ENCODE assay signal across 8 mouse cellular contexts in the genomic region with DNA sequence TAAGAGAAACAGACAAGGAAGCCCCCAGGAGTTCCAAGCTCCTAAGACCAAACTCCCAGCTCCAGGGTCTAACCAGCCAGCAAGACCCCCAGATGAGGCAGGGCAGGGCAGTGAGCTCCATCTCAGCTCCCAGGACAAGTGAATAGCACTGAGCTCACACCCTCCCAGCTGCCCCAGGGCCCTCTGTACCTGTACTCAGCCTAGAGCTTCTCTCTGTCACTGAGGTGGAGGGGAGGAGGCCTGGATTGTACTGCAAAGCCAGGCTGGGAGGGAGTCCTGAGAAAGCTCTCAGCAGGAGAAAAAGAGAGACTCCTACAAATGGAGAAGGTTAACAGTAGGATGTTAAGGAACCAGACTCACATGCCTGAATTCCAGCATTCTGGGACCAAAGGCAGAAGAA. TPM values are rescaled to one million over a fixed set of nuclear protein-coding genes. Genes with fewer than 3 reads are reported as not detected.
DNase-seq lines count a peak whose midpoint lies in the region; ATAC-seq and TF ChIP-seq lines count a peak whose summit lies in the region.

No protein-coding gene starts in this region.

- H3K4me1 ChIP-seq in cerebellum, adult 2 months (ENCODE audit: control insufficient read depth, insufficient read depth, low read length) = peaks cover 14% of the 10 kb centered on the region; the same call in 1 of the 2 replicates
- peaks cover 35% of the 10 kb centered on the region for H3K4me1 ChIP-seq in lung, embryonic 15.5 days
- peaks cover 5% of the 10 kb centered on the region; the same call in 1 of the 2 replicates for H3K4me1 ChIP-seq in intestine, embryonic 16.5 days (ENCODE audit: control insufficient read depth, insufficient read depth, low read length)
- H3K4me1 ChIP-seq in small intestine, adult 2 months (ENCODE audit: control insufficient read depth, insufficient read depth, insufficient read length, low read length) = 0 out of 2 replicates have a peak, but pooled peaks cover 3% of the 10 kb centered on the region

- DNase-seq in cerebellum, adult 2 months = no peak
- DNase-seq in cerebellum, adult 11-12 months = no peak
- DNase-seq in lung, postnatal 10 days = no peak
- DNase-seq in right cerebral cortex, postnatal 4 days = no peak
- DNase-seq in thymus, postnatal 0 days (ENCODE audit: low spot score) = no peak

- no peak for ATAC-seq in lung, embryonic 15.5 days (ENCODE audit: borderline replicate concordance, extremely low read depth, low FRiP score, low TSS enrichment)
- no peak for ATAC-seq in intestine, embryonic 16.5 days

- peak overlapping the region; percentile 53 for H3K4me2 ChIP-seq in lung, embryonic 15.5 days
- no peak overlapping the region for H3K4me2 ChIP-seq in intestine, embryonic 16.5 days (ENCODE audit: low read depth, low read length)

- TF ChIP-seq POLR2A in cerebellum, adult 2 months (IDR thresholded peaks at IDR 0.05; ENCODE audit: borderline replicate concordance, insufficient read depth, low read length) = no peak
- TF ChIP-seq POLR2A in small intestine, adult 2 months (IDR thresholded peaks at IDR 0.05; ENCODE audit: low read depth, low read length) = no peak

- no peaks in the 10 kb centered on the region for H3K36me3 ChIP-seq in lung, embryonic 15.5 days
- no peaks in the 10 kb centered on the region for H3K36me3 ChIP-seq in intestine, embryonic 16.5 days (ENCODE audit: control insufficient read depth, insufficient read depth, low read length)
- H3K36me3 ChIP-seq in small intestine, adult 2 months (ENCODE audit: control insufficient read depth, insufficient read depth, low read length) = no peaks in the 10 kb centered on the region

- H3K9me3 ChIP-seq in lung, embryonic 15.5 days = no peaks in the 10 kb centered on the region
- no peaks in the 10 kb centered on the region for H3K9me3 ChIP-seq in intestine, embryonic 16.5 days (ENCODE audit: control insufficient read depth, low read length)

- H3K27me3 ChIP-seq in cerebellum, adult 2 months (ENCODE audit: control insufficient read depth, insufficient read depth, low read length) = no peaks in the 10 kb centered on the region
- no peaks in the 10 kb centered on the region for H3K27me3 ChIP-seq in lung, embryonic 15.5 days
- no peaks in the 10 kb centered on the region for H3K27me3 ChIP-seq in intestine, embryonic 16.5 days (replicated peaks; ENCODE audit: control insufficient read depth, insufficient read depth, low read length)
- no peaks in the 10 kb centered on the region for H3K27me3 ChIP-seq in small intestine, adult 2 months (ENCODE audit: control insufficient read depth, insufficient read depth, low read length)

- no peak overlapping the region for H3K4me3 ChIP-seq in cerebellum, adult 2 months (replicated peaks; ENCODE audit: insufficient read depth, low read depth, low read length)
- H3K4me3 ChIP-seq in lung, embryonic 15.5 days = no peak overlapping the region
- H3K4me3 ChIP-seq in intestine, embryonic 16.5 days (ENCODE audit: low read length) = no peak overlapping the region
- no peak overlapping the region for H3K4me3 ChIP-seq in small intestine, adult 2 months (ENCODE audit: low read depth, low read length)

- H3K9ac ChIP-seq in lung, embryonic 15.5 days = no peak overlapping the region
- no peak overlapping the region for H3K9ac ChIP-seq in intestine, embryonic 16.5 days (ENCODE audit: low read depth, low read length)

- 0 out of 2 replicates have a peak overlapping the region, but pooled peaks have one; percentile 50 for H3K27ac ChIP-seq in cerebellum, adult 2 months (ENCODE audit: insufficient read depth, low read length)
- H3K27ac ChIP-seq in lung, embryonic 15.5 days = peak overlapping the region; percentile 96
- H3K27ac ChIP-seq in intestine, embryonic 16.5 days (ENCODE audit: low read length) = peak overlapping the region; percentile 85
- peak overlapping the region; percentile 33 for H3K27ac ChIP-seq in small intestine, adult 2 months (ENCODE audit: insufficient read depth, low read depth, low read length)

- no peak for TF ChIP-seq CTCF in cerebellum, adult 2 months (IDR thresholded peaks at IDR 0.05; ENCODE audit: borderline replicate concordance, insufficient read depth, low read depth, low read length)
- no peak for TF ChIP-seq CTCF in small intestine, adult 2 months (IDR thresholded peaks at IDR 0.05; ENCODE audit: extremely low read depth, insufficient read length, insufficient replicate concordance, low read depth, low read length)

RNA-seq across cellular contexts. Expression of a gene that starts 6.0 kb away (rescaled TPM):
- 9.3 and 11.9 TPM in 2 replicates for polyA plus RNA-seq in cerebellum, adult 2 months (2012; rRNA removed)
- polyA plus RNA-seq in lung, embryonic 15.5 days (2015; fragmentation: Nextera tagmentation; extraction: Ambion mirVana) = not detected in 2 replicates
- polyA plus RNA-seq in intestine, embryonic 16.5 days (2015; fragmentation: Nextera tagmentation; extraction: Ambion mirVana) = not detected in 2 replicates
- 0.10 TPM in 1 of 2 replicates, not detected in the other for polyA plus RNA-seq in small intestine, adult 2 months (2012; rRNA removed)
- polyA plus RNA-seq in thymus, postnatal 0 days (2015; fragmentation: Nextera tagmentation; extraction: Ambion mirVana) = 0.33 and 0.40 TPM in 2 replicates

RNA-seq across cellular contexts. Expression of a gene that starts 11.5 kb away (rescaled TPM):
- 410 and 458 TPM in 2 replicates for polyA plus RNA-seq in cerebellum, adult 2 months (2012; rRNA removed)
- polyA plus RNA-seq in lung, embryonic 15.5 days (2015; fragmentation: Nextera tagmentation; extraction: Ambion mirVana) = 263 and 264 TPM in 2 replicates
- polyA plus RNA-seq in intestine, embryonic 16.5 days (2015; fragmentation: Nextera tagmentation; extraction: Ambion mirVana) = 213 and 215 TPM in 2 replicates
- 31.4 and 58.9 TPM in 2 replicates for polyA plus RNA-seq in small intestine, adult 2 months (2012; rRNA removed)
- polyA plus RNA-seq in thymus, postnatal 0 days (2015; fragmentation: Nextera tagmentation; extraction: Ambion mirVana) = 321 and 340 TPM in 2 replicates

RNA-seq across cellular contexts. Expression of a gene that starts 45.9 kb away (rescaled TPM):
- polyA plus RNA-seq in cerebellum, adult 2 months (2012; rRNA removed) = 0.92 and 1.6 TPM in 2 replicates
- polyA plus RNA-seq in lung, embryonic 15.5 days (2015; fragmentation: Nextera tagmentation; extraction: Ambion mirVana) = 30.4 and 142 TPM in 2 replicates
- 0.87 and 1.9 TPM in 2 replicates for polyA plus RNA-seq in intestine, embryonic 16.5 days (2015; fragmentation: Nextera tagmentation; extraction: Ambion mirVana)
- polyA plus RNA-seq in small intestine, adult 2 months (2012; rRNA removed) = not detected in 2 replicates
- 1.3 and 1.7 TPM in 2 replicates for polyA plus RNA-seq in thymus, postnatal 0 days (2015; fragmentation: Nextera tagmentation; extraction: Ambion mirVana)

RNA-seq across cellular contexts. Expression of a gene that starts 60.0 kb away (rescaled TPM):
- 1.00 and 1.3 TPM in 2 replicates for polyA plus RNA-seq in cerebellum, adult 2 months (2012; rRNA removed)
- 4.0 and 4.7 TPM in 2 replicates for polyA plus RNA-seq in lung, embryonic 15.5 days (2015; fragmentation: Nextera tagmentation; extraction: Ambion mirVana)
- 5.6 and 5.7 TPM in 2 replicates for polyA plus RNA-seq in intestine, embryonic 16.5 days (2015; fragmentation: Nextera tagmentation; extraction: Ambion mirVana)
- polyA plus RNA-seq in small intestine, adult 2 months (2012; rRNA removed) = 8.1 and 18.6 TPM in 2 replicates
- polyA plus RNA-seq in thymus, postnatal 0 days (2015; fragmentation: Nextera tagmentation; extraction: Ambion mirVana) = 22.3 and 24.6 TPM in 2 replicates

Comparison
In these comparisons a context has a peak if more than half of its experiments do, and no peak if none do; other contexts are left out.
1. H3K27ac ChIP-seq: peak in every context shown above with its lines; median percentile 96 in lung, embryonic 15.5 days; 85 in intestine, embryonic 16.5 days; 50 in cerebellum, adult 2 months; 33 in small intestine, adult 2 months.
2. RNA of a gene that starts 45.9 kb away (polyA plus RNA-seq): 30.4 to 142 TPM in lung, embryonic 15.5 days; 0.92 to 1.6 TPM in cerebellum, adult 2 months, 1.3 to 1.7 TPM in thymus, postnatal 0 days, 0.87 to 1.9 TPM in intestine, embryonic 16.5 days and not detected in small intestine, adult 2 months; every median in the first group is over 10 times any median in the second.